Mouse (Mus musculus): ENCODE data around the gene Disc1.
A peak's percentile ranks its signal among the peaks of the same experiment; 100 is the strongest.

The Disc1 gene

GRCm38 (mm10) chr8:125067596-125067960, 13.6 kb downstream of the Disc1 start:
- DNase-seq (ENCODE audit: low read depth, low spot score): no peak

DNA sequence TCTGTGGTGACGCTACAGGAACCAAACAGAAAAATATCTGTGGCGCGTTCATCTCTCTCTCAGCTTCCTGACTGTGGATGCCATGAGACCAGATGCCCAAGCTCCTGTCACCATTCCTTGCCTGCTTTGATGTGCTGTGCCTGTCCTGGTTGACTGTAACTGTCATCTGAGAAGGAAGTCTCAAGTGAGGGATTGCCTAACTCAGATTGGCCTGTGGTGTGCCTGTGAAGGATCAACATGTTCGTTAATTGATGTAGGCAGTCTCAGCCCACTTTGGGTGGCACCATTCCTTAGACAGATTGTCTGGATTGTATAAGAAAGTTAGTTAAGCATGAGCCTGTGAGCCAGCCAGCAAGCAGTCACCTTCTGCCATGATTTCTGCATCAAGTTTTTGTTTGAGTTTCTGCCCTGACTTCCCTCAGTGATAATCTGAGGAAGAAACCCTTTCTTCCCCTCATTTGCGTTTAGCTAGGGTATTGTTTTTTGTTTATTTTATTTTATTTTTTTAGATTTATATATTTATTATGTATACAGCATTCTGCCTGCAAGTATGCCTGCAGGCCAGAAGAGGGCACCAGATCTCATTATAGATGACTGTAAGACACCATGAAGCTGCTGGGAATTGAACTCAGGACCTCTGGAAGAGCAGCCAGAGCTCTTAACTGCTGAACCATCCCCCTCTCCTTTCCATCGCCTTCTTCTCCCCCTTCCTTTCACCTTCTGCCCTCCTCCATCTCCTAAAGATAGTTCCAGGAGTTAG, 14.3 kb downstream of the Disc1 start:
- no peak for DNase-seq (ENCODE audit: low read depth, low spot score)

DNA sequence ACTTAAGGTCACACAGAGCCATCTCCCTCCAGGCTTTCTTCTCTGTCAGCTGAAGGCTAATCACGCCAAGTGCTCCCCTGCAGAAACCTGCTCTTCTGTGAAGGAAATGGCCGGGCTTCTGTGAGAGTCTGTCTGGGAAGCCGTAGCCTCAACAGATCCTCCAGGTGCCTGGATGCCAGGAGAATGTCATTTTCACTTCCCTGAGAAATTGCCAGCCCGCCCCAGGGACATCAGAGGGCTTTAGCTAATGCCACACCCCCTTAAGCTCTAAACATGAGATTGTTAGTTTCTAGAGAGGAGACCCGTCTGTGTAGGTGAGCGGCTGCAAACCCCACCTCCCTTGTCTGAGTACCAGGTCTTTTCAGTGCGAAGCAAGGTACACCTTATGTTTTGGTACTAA, 15.3 kb downstream of the Disc1 start:
- no peak for DNase-seq (ENCODE audit: low read depth, low spot score)

- DNase-seq (ENCODE audit: low read depth, low spot score): no peak
These were observed 15.7 kb downstream of the Disc1 start for GRCm38 (mm10) chr8:125069733-125070132.

DNA sequence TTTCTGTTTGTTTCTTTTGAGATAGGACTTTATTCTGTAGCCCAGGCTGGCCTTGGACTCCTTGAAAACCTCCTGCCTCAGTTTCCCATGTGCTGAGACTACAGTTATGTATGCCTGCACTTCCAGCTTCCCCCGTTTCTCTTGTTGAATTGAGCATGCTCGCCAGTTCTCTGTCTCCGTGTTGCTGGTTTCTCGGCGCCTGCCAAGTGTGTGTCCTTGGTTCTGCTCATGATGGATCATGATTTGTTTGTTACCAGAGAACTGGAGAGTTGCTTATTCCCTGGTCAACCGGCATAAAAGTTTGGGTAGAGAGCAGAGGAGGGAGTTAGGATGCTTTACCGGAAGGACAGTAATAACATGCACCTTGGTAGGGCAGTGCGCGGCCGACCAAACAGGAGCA, 20.1 kb downstream of the Disc1 start:
- no peak for DNase-seq (ENCODE audit: low read depth, low spot score)

DNA sequence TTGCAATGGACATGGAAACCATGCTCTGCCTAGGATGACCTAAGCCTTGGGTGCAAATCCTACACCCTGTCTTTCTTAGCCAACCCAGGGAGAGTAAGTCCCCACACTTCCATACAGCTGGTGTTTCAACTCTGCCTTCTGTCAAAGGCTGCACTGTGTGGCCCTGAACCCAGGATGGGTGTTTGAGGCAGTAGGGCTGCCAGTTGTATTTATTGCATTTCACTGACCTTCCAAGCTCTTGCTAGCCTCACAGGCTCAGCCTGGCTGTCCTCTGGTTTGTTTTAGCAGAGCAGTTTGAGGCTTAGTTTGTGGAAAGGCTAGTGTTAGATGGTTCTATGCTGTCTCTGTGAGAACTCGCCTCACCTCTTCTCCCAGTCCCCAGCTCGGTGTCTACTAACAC, 20.6 kb downstream of the Disc1 start:
- no peak for DNase-seq (ENCODE audit: low read depth, low spot score)

- no peak for DNase-seq (ENCODE audit: low read depth, low spot score)
These were observed 21.4 kb downstream of the Disc1 start for GRCm38 (mm10) chr8:125075389-125075788.

- no peak for DNase-seq (ENCODE audit: low read depth, low spot score)
These were observed 23.3 kb downstream of the Disc1 start for GRCm38 (mm10) chr8:125077326-125077725.

DNA sequence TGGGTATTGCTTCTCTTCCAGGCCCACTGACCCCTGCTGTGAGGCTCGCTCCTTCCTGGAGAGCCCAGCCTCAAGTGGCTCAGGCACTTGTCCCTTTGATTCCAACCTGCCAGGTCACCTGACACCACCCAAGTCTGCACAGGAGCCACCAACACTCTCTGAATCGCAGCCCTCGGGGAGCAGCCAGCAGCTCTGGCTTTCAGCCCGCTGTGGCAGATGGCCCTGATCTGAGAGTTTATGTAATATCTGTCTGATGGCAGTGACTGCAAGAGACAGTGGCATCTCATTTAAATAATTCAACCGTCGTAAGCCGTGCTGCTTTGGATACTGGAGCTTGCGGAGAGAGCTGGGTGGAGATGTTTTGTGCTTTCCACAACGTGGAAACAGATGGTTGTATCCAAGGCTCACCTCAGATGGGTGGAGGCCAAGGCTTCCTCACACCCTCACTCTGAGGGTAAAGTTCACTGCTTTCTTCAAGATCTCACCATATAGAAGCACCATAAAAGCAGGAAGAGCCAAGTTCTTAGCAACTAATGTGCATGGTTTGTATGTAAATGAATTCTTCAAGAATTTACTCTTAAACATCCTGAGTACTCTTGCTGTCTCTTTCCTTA, 24.9 kb downstream of the Disc1 start:
- no peak for DNase-seq (ENCODE audit: low read depth, low spot score)

GRCm38 (mm10) chr8:125080388-125081344, 26.7 kb downstream of the Disc1 start:
- DNase-seq (ENCODE audit: low read depth, low spot score): no peak

- no peak for DNase-seq (ENCODE audit: low read depth, low spot score)
These were observed 29.8 kb downstream of the Disc1 start for GRCm38 (mm10) chr8:125083746-125084145.

GRCm38 (mm10) chr8:125084523-125084922, 30.5 kb downstream of the Disc1 start:
- no peak for DNase-seq (ENCODE audit: low read depth, low spot score)

GRCm38 (mm10) chr8:125090889-125091740, 37.1 kb downstream of the Disc1 start:
- DNase-seq (ENCODE audit: low read depth, low spot score): no peak

DNA sequence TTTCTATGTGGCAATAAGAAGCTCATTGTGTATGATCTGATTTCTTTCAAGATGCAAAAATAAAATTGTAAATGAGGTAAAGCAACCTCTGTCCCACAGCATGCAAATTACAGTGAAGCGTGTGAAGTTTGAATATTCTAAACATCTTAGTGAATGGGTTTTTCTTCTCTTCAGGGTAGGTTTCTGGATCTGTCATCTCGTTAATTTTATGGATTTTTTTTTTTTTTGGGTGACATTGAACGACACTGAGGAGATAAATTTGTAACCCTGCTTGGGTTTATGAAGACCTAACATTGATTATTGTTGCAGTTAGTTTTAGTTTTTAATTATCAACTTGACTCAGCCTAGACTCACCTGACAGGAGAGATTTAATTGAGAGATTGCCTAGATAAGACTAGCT, 43.1 kb downstream of the Disc1 start:
- no peak for DNase-seq (ENCODE audit: low read depth, low spot score)

DNA sequence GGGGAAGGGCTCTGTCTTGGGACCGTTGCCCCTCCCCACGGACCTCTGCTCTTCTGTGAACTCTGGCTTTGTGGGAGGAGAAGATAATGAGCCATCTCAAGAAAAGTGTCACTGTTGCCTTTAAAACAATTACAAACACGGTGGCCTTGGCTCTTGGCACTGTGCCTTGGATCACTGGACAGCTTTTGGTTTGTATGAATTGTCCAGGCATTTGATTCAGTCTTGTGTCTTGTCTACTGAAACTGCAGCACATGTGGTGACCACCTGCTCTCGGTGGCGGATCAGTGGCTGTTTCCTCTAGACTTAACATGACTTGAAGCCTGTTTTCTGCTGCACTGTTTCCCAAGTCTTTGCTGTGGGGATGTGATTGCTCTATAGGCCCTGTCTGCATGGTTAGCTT, 44.1 kb downstream of the Disc1 start:
- DNase-seq (ENCODE audit: low read depth, low spot score): no peak

- DNase-seq (ENCODE audit: low read depth, low spot score): no peak
These were observed 48.3 kb downstream of the Disc1 start for GRCm38 (mm10) chr8:125102303-125102702.

DNA sequence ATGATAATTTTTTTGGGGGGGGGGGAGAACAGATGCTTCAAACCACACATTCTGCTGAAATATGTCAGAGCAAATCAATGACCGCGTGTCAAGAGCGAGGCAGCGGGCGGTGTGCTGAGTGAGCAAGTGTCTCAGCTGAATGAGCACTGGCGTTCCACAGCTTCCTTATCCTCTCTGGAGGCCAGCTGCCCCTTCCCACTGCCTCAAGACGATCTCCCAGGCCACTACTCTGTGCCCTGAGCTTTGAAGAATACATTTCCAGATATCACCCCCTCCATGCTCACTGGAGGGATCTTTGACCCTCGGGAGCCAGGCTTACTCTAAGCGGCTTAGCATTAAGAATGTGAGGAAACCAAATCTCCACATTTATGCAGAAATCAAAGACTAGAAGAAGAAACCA, 59.2 kb downstream of the Disc1 start:
- DNase-seq (ENCODE audit: low read depth, low spot score): no peak

DNA sequence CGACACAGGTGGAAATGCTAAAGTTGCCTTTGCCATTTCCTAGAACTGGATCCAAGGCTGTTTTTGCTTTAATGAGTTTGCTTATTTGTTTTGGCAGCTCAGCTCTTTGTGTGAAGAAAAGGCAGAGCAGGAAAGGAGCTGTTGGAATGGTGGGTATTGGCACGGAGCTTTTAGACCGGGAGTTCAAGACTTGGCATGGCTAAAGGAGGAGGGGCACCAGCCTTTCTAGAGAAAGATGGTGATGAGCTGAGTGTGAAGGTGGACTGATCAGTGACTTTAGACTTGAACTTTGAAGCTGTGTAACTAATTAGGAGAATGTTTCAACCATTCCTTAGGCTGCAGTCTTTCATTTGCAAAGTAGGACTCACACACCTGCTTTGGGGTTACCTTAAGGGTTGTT, 59.8 kb downstream of the Disc1 start:
- no peak for DNase-seq (ENCODE audit: low read depth, low spot score)

DNA sequence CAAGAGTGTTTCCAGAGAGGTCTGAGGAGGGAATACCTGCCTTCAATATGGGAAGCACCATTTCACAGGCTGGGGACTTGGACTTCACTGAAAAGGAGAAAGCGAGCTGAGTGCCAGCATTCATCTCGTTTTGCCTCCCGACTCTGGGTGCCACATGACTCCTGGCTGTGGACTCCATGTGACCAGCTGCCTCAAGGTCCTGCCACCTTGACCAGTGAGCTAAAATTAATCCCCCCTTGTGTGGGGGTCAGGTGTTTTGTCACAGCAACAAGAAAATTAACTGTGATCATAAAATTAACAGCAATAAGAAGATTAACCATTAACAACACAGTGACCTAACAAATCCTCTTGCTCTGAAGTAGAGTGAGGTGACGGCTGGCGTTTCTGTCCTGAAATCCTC, 61.3 kb downstream of the Disc1 start:
- DNase-seq (ENCODE audit: low read depth, low spot score): no peak

DNA sequence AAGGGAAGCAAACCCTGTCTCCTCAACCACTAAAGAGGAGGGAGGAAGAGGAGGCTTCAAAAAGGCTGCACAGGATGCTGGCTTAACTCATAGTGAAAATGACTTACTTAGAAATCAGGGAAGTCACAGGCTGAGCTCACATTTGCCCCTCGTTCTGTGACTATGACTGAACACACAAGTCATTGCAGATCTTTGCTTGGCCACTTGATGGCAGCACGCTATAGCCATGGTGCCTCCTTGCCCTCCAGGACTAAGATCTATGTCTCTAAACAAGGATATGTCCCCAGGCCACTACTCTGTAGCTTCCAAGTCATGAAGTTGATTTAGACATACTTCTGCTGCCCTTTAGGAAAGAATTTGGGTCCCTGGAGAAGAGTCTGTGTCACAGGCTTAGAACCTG, 62.6 kb downstream of the Disc1 start:
- DNase-seq (ENCODE audit: low read depth, low spot score): peak; percentile 19

DNA sequence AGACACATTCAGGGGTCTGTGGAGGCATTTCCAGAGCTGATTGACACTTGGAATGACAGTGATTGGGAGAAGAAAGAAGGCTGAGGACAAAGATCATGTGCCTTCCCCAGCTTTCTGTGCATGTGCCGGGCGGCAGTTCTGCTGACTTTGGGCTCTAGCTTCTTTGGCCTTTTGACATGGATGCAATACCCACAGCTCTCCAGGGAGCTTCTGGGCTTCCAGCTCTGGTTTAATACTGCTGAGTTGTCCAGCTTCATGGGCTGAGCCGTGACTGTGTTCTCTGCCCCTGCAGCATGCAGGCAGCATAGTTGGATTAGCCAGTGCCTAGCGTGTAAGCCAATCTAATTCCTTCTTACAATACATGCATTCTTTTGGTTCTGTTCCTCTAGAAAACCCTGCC, 72.5 kb downstream of the Disc1 start:
- no peak for DNase-seq (ENCODE audit: low read depth, low spot score)

DNA sequence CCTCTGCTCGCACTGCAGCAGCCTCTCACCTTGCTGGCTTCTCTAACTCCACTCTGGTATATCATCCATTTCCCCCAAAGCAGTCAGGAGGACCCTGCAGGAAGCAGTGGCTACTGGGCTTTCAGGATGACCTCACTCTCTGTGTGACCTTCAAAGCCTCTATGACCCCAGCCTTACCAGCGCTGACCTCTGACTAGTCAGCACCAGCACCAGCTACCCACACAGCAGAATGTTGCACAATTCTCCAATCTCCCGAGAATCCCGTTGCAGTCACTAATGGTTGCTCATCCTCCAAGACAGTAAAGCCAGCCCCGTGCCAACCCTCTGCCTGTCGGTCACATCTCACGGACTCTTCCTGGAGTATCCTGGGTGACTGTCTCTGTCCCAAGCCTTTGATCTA, 73.6 kb downstream of the Disc1 start:
- DNase-seq (ENCODE audit: low read depth, low spot score): no peak
